Mouse (Mus musculus) midbrain, embryonic 14.5 days (tissue): ENCODE data around the gene Cdipt. TPM values are rescaled to one million over a fixed set of nuclear protein-coding genes. Genes with fewer than 3 reads are reported as not detected.
A peak's percentile ranks its signal among the peaks of the same experiment; 100 is the strongest.

Source experiments
- ATAC-seq: fragments of 200-750 bp; cut with Nextera tagmentation; 2 replicates; pipeline ENCODE4 v1.8.0; 2017; ENCODE audit warnings: moderate number of reproducible peaks, moderate library complexity; ENCODE audit not compliant: low FRiP score, low TSS enrichment
- DNase-seq: peaks from one replicate; pipeline ENCODE4 v3.0.0-alpha.2; 2015
- H3K27ac ChIP-seq: fragments of 300-500 bp; sonication (generic); replicated peaks from 2 replicates; pipeline ENCODE4 v1.5.1; 2014; ENCODE audit warnings: mild to moderate bottlenecking, low read depth, low read length, moderate library complexity
- H3K27me3 ChIP-seq: fragments of 300-500 bp; sonication (generic); 2 replicates; pipeline ENCODE4 v1.6.1; 2014; ENCODE audit warnings: low read length, control low read depth, mixed read lengths; ENCODE audit not compliant: control insufficient read depth, insufficient read depth
- H3K36me3 ChIP-seq: fragments of 300-500 bp; sonication (generic); 2 replicates; pipeline ENCODE4 v1.6.1; 2014; ENCODE audit warnings: low read length, control low read depth; ENCODE audit not compliant: control insufficient read depth, insufficient read depth
- H3K4me1 ChIP-seq: fragments of 300-500 bp; sonication (generic); 2 replicates; pipeline ENCODE4 v1.6.1; 2014; ENCODE audit warnings: mild to moderate bottlenecking, antibody characterized with exemption, low read length, control low read depth; ENCODE audit not compliant: control insufficient read depth, insufficient read depth
- H3K4me2 ChIP-seq: fragments of 300-500 bp; sonication (generic); 2 replicates; pipeline ENCODE4 v1.6.1; 2014; ENCODE audit warnings: mild to moderate bottlenecking, low read length, moderate library complexity
- H3K4me3 ChIP-seq: fragments of 300-500 bp; sonication (generic); replicated peaks from 2 replicates; pipeline ENCODE4 v1.5.1; 2014; ENCODE audit warnings: low read depth, low read length
- H3K9ac ChIP-seq: fragments of 300-500 bp; sonication (generic); replicated peaks from 2 replicates; pipeline ENCODE4 v1.6.1; 2014; ENCODE audit warnings: mild to moderate bottlenecking, low read length, moderate library complexity
- H3K9me3 ChIP-seq: fragments of 300-500 bp; sonication (generic); 2 replicates; pipeline ENCODE4 v1.6.1; 2016; ENCODE audit warnings: low read length, control low read depth, mixed read lengths; ENCODE audit not compliant: control insufficient read depth
- WGBS: fragments of 180-500 bp; shearing (Covaris S2); extraction: QIAGEN DNeasy Blood & Tissue Kit; methylation state at CpG from one replicate; pipeline ENCODE4 v1.1.7; 2014; 5-methylcytosine and 5-hydroxymethylcytosine counted together
- polyA plus RNA-seq: library from polyadenylated mRNA; unstranded; fragments of >200 nt; fragmentation: Nextera tagmentation; extraction: Ambion mirVana; gene quantifications from 2 replicates; pipeline ENCODE4 v1.2.1, GENCODE M21; 2014

The Cdipt gene
- polyA plus RNA-seq, 1 experiment from 2014 or later: 106 TPM

DNA sequence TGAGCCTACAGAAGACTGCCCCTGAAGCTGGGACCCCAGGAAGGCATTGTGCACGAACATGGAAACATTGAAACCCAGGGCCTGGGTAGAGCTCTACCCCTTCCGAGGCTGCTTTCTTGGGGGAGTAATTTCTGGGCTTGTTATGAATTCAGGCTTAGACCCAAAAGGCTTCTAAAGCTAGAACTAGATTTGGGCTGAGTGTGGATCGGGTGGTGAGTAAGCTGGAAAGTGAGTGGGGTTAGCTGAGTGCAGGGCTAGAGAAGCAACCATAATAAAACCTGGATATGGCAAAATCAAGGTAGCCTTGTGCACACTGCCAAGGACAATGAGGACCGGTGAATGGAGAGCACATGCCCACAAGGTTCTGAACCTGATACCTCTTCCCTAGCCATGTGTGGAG lies 13.7 kb upstream of the Cdipt start:
- WGBS: 90% methylated on average over 4 of the region's 4 CpGs
- DNase-seq (no peak), ATAC-seq (no peak)
- no peaks in the 10 kb centered on the region for H3K9me3 ChIP-seq
- no peak overlapping the region for H3K4me2 ChIP-seq
- peaks cover 91% of the 10 kb centered on the region for H3K36me3 ChIP-seq
- no peaks in the 10 kb centered on the region for H3K27me3 ChIP-seq
- H3K4me3 ChIP-seq: no peak overlapping the region
- H3K27ac ChIP-seq: no peak overlapping the region
- H3K9ac ChIP-seq: no peak overlapping the region
- H3K4me1 ChIP-seq: no peaks in the 10 kb centered on the region

DNA sequence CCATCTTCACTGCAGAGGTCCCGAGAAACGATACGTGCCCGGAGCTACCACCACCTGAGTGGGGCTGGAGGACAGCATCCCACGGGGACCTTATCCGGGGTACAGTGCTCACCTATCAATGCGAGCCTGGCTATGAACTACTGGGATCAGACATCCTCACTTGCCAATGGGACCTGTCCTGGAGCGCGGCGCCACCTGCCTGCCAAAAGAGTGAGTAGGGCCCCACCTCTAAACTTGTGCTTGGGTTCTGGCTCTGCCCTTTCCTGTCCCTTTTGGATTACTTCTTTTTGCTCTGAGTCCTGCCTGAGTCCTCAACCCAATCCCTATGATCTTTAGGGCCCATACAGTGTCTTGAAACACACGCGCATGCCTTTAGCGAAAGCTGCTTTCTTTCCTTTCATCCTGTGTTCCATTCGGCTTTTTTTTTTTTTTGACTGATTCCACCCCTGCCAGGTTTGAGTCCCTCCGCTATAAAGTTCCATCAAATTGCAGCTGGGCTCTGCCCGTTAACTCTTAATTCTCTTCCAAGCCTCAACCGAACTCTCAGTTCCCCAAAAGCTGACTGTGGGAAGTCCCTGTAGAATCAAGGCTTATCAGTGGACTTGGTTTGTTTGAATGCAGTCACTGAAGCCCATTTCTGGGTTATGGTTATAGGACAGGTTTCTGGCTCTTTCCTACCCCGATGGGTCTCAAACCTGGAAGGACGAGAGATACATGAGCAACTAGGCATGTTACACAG lies 12.0 kb upstream of the Cdipt start:
- ATAC-seq (no peak), DNase-seq (peak; percentile 61)
- no peak overlapping the region for H3K9ac ChIP-seq
- peaks cover 91% of the 10 kb centered on the region for H3K36me3 ChIP-seq
- WGBS: 30% methylated on average over 19 of the region's 19 CpGs
- no peak overlapping the region for H3K4me2 ChIP-seq
- no peaks in the 10 kb centered on the region for H3K4me1 ChIP-seq
- H3K27ac ChIP-seq: no peak overlapping the region
- no peak overlapping the region for H3K4me3 ChIP-seq
- H3K27me3 ChIP-seq: no peaks in the 10 kb centered on the region
- no peaks in the 10 kb centered on the region for H3K9me3 ChIP-seq

- peaks cover 91% of the 10 kb centered on the region for H3K36me3 ChIP-seq
- no peaks in the 10 kb centered on the region for H3K9me3 ChIP-seq
- ATAC-seq: no peak
Measured at GRCm38 (mm10) chr7:126965568-126965967, 10.1 kb upstream of the Cdipt start.

DNA sequence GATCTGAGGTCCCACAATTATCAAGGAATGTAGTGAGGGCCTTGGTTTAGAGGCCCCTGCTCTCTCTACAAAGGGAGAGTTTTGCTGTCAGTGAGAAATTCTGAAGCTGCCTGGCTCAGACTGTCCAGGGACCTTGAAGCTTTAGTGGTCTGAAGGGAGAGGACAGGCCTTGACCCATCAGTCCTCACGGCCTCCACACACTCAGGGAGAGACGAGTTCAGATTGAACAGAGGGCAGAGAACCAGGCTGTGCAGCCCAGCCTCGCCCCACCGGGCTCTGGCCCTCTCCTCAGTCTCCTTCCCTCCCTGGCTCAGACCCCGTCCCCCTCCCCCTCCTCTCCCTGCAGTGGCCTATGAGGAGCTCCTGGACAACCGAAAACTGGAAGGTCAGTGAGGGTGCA lies 8.4 kb upstream of the Cdipt start:
- Histone ChIP-seq H3K4me2 (no peak overlapping the region), H3K4me3 (no peak overlapping the region), H3K27me3 (no peaks in the 10 kb centered on the region), H3K36me3 (peaks cover 88% of the 10 kb centered on the region), H3K9ac (no peak overlapping the region), H3K27ac (no peak overlapping the region), H3K4me1 (no peaks in the 10 kb centered on the region), H3K9me3 (no peaks in the 10 kb centered on the region)
- no peak for DNase-seq
- WGBS: 63% methylated on average over 6 of the region's 6 CpGs
- no peak for ATAC-seq

More at GRCm38 (mm10) chr7:126965568-126965967, 10.1 kb upstream of the Cdipt start:
- WGBS: 70% methylated on average over 3 of the region's 3 CpGs
- no peak overlapping the region for H3K4me2 ChIP-seq
- DNase-seq: no peak
- H3K4me1 ChIP-seq: no peaks in the 10 kb centered on the region
- no peaks in the 10 kb centered on the region for H3K27me3 ChIP-seq
- H3K9ac ChIP-seq: no peak overlapping the region
- H3K4me3 ChIP-seq: no peak overlapping the region
- no peak overlapping the region for H3K27ac ChIP-seq

DNA sequence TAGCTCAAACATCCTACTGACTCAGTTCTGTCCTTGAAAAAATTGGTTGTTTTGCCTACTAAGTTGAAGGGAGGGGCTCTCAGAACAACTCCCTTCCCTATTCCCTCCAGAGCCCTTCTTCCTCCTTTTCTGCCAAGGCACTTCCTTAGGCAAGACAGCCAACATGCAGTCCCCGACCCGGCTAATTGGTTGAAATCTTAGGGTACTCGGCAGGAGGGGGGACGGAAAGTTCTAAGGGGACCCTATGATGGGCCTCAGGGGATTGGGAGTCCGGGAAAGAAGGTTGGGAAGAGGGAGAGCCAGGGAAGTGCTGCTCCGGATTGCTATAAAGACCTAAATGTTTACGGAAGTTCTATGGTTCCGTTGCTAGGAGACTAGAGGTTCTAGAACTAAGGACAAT lies 221 bp upstream of the Cdipt start:
- DNase-seq: no peak
- Histone ChIP-seq H3K4me2 (peak overlapping the region; percentile 92), H3K27ac (peak overlapping the region; percentile 95; the same call in 1 of the 2 replicates), H3K36me3 (peaks cover 48% of the 10 kb centered on the region), H3K9ac (no peak overlapping the region), H3K4me1 (peaks cover 11% of the 10 kb centered on the region), H3K27me3 (no peaks in the 10 kb centered on the region), H3K9me3 (no peaks in the 10 kb centered on the region), H3K4me3 (peak overlapping the region; percentile 90; the same call in 1 of the 2 replicates)
- peak; percentile 5; the same call in 1 of the 2 replicates for ATAC-seq
- 11% methylated on average over 8 of the region's 8 CpGs for WGBS

DNA sequence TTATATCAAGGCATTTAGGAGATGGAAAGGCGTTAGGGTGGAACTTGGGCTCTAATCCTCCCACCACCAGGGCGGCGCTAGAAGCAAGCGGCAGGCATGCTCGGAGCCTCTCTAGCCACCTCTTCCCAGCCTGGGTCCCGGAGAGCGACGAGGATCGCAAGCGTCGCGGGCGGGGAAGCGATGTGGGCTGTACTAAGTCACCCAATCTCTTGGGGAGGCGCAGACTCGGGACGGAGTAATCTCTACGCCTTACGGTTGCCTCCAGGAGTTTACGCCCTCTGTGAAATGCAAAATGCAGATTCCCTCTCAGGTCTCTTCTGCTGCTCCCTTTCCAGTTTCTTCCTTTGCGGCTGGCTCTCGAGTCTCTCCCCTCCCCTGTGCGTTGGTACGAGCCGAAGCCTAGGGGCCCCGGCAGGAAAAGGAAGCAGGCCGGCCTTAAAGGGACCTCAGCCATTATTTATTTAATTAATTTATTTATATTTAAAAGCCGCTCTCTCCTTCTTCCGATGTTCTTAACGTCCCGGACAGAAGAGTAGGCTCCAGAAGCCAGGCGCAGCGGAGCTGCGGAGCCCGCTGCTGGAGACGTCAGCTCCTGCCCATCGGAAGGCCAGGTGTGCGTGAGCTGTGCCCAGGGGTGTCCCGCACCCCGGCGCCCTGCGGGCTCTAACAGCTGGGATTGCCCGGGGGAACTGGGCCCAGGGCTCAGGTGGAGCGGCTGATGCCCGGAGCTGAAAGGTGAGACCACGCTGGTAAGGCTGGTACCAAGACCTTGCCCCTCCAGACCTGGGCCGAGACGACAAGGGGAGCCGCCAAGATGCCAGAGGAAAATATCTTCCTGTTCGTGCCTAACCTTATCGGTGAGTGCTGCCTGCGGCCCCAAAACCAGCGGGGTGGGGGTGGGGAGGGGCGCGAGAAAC lies 494 bp downstream of the Cdipt start, which contains the start of gene Cdiptos:
Gene Cdiptos, minus strand, starts transcription at position 149 of the 917 bp plus-strand sequence.
- ATAC-seq: peak; percentile 92
- Histone ChIP-seq H3K4me3 (peak within 1 kb of the TSS; percentile 90), H3K36me3 (peaks cover 45% of the 10 kb centered on the region), H3K9ac (peak within 1 kb of the TSS; percentile 96), H3K27ac (peak within 1 kb of the TSS; percentile 95), H3K4me1 (peaks cover 11% of the 10 kb centered on the region), H3K4me2 (peak within 1 kb of the TSS; percentile 92), H3K27me3 (no peaks in the 10 kb centered on the region), H3K9me3 (no peaks in the 10 kb centered on the region)
- DNase-seq: peak; percentile 99
- under 1% methylated on average over 55 of the region's 55 CpGs for WGBS

GRCm38 (mm10) chr7:126976878-126977459 lies 1.3 kb downstream of the Cdipt start:
- peak overlapping the region; percentile 95; the same call in 1 of the 2 replicates for H3K27ac ChIP-seq
- WGBS: 30% methylated on average over 14 of the region's 14 CpGs
- peaks cover 45% of the 10 kb centered on the region for H3K36me3 ChIP-seq
- H3K27me3 ChIP-seq: no peaks in the 10 kb centered on the region
- H3K9ac ChIP-seq: peak overlapping the region; percentile 96
- H3K9me3 ChIP-seq: no peaks in the 10 kb centered on the region
- H3K4me3 ChIP-seq: peak overlapping the region; percentile 90
- H3K4me2 ChIP-seq: peak overlapping the region; percentile 92
- peaks cover 11% of the 10 kb centered on the region for H3K4me1 ChIP-seq
- DNase-seq: no peak
- no peak for ATAC-seq

GRCm38 (mm10) chr7:126978841-126979240 lies 3.1 kb downstream of the Cdipt start:
- Histone ChIP-seq H3K4me3 (no peak overlapping the region), H3K4me1 (peaks cover 11% of the 10 kb centered on the region), H3K9ac (no peak overlapping the region), H3K4me2 (no peak overlapping the region), H3K27ac (no peak overlapping the region), H3K27me3 (no peaks in the 10 kb centered on the region), H3K36me3 (peaks cover 34% of the 10 kb centered on the region), H3K9me3 (no peaks in the 10 kb centered on the region)
- ATAC-seq: no peak
- no peak for DNase-seq
- 96% methylated on average over 6 of the region's 6 CpGs for WGBS
